Mouse (Mus musculus): ENCODE measurements around the gene Slco2a1.

DNA sequence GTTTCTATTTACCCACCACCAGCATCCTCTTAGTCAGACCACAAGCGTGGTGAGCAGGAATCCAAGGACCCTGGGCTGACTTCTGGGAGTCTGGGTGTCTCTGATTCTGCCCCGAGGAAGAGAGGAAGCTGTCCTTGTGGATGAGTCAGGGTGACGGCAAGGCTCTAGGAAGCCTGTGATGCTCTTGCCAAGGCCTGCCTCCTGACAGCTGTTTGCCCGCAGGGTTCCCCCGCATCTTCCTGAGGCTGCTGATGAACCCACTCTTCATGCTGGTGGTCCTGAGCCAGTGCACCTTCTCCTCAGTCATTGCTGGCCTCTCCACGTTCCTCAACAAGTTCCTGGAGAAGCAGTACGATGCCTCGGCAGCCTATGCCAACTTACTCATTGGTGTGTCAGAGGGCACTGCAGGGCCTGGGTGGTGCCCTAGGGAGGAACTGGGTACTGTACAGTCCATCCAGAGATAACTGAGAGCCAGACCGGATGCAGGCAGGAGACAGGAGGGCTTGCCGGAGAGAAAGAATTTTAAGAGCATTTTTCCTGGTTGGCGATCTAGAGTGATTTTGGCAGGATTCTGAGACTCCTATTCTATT, 84.5 kb downstream of the Slco2a1 start:
- no peak for TF ChIP-seq EP300 (IDR thresholded peaks at IDR 0.05; ENCODE audit: low read depth)
- no peak for TF ChIP-seq CTCF (IDR thresholded peaks at IDR 0.05; ENCODE audit: low read depth)

Data from heart, postnatal 0 days (tissue).